Comparison of ENCODE assay signal across 15 mouse cellular contexts in the genomic region with DNA sequence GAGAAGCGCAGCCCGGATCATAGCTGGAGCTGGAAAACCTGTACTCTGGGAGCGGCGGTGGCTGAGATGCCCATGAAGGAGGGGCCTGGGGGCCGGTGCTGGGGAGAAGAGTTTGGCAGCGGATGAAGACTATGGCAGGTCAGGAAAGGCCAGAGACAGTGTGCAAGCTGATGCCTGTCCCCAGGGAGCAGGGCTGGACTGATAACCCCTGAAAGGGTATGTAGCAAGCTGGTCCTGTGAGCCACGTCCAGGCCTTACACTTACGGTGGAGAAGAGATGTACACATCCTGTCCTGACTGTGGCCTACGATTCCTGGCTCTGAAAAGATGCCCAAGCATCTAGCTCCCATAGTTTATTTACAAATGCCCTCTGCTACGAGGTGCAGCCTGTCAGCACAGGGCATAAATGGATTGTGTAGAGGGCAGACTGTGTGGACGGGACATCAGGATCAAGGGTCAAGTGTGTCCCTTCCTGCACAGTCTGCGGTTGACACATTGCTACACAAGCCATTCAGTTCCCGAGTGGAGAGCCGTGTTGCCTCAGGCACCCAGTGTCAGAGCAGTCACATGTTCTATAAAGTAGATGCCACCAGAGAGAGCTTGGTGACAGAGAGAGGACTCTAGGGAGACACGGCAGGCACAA. TPM values are rescaled to one million over a fixed set of nuclear protein-coding genes. Genes with fewer than 3 reads are reported as not detected.
DNase-seq lines count a peak whose midpoint lies in the region; ATAC-seq and TF ChIP-seq lines count a peak whose summit lies in the region.
"Had no signal": no experiment of that assay in that cellular context is flagged by ENCODE, and none has a peak within 500 bp of the region (broad histone marks: within the 10 kb centered on the region; RNA-seq: fewer than 3 reads in every experiment).

No protein-coding gene starts in this region.

- H3K4me1 ChIP-seq in heart, embryonic 10.5 days = peaks cover 60% of the 10 kb centered on the region
- H3K4me1 ChIP-seq in liver, adult 2 months (ENCODE audit: control insufficient read depth, insufficient read depth, low read length) = peaks cover 16% of the 10 kb centered on the region
- H3K4me1 ChIP-seq in liver, embryonic 11.5 days (replicated peaks; ENCODE audit: control insufficient read depth, insufficient read depth, low read length) = no peaks in the 10 kb centered on the region; the same call in none of the 2 replicates
- peaks cover 10% of the 10 kb centered on the region; the same call in 1 of the 2 replicates for H3K4me1 ChIP-seq in embryonic facial prominence, embryonic 12.5 days
- H3K4me1 ChIP-seq in liver, embryonic 13.5 days (replicated peaks) = 0 out of 2 replicates have a peak, but pooled peaks cover 5% of the 10 kb centered on the region

- intact Hi-C loops in heart, postnatal 14 days (cut with DNase I) = no loop called here

- H3K36me3 ChIP-seq in heart, embryonic 10.5 days = peaks cover 39% of the 10 kb centered on the region
- no peaks in the 10 kb centered on the region for H3K36me3 ChIP-seq in liver, adult 2 months (ENCODE audit: control insufficient read depth, insufficient read depth, low read length)
- H3K36me3 ChIP-seq in liver, embryonic 11.5 days (ENCODE audit: control insufficient read depth, insufficient read depth, low read length) = peaks cover 6% of the 10 kb centered on the region; the same call in 1 of the 2 replicates
- H3K36me3 ChIP-seq in embryonic facial prominence, embryonic 12.5 days = peaks cover 52% of the 10 kb centered on the region
- no peaks in the 10 kb centered on the region for H3K36me3 ChIP-seq in liver, embryonic 13.5 days

- no peak overlapping the region for H3K4me2 ChIP-seq in liver, embryonic 11.5 days
- no peak overlapping the region for H3K4me2 ChIP-seq in embryonic facial prominence, embryonic 12.5 days (replicated peaks)
- H3K4me2 ChIP-seq in liver, embryonic 13.5 days = no peak overlapping the region
- H3K4me2 ChIP-seq: neural tube, embryonic 12.5 days had no signal

- no peak for TF ChIP-seq CTCF in liver, adult 2 months (IDR thresholded peaks at IDR 0.05; ENCODE audit: low read depth, low read length)

- H3K27me3 ChIP-seq in heart, embryonic 10.5 days (ENCODE audit: insufficient read depth, poor library complexity, severe bottlenecking) = no peaks in the 10 kb centered on the region
- no peaks in the 10 kb centered on the region for H3K27me3 ChIP-seq in liver, adult 2 months (ENCODE audit: control insufficient read depth, insufficient read depth, low read length)
- H3K27me3 ChIP-seq in liver, embryonic 11.5 days (replicated peaks; ENCODE audit: control insufficient read depth, insufficient read depth, low read length) = no peaks in the 10 kb centered on the region
- no peaks in the 10 kb centered on the region for H3K27me3 ChIP-seq in embryonic facial prominence, embryonic 12.5 days
- no peaks in the 10 kb centered on the region for H3K27me3 ChIP-seq in liver, embryonic 13.5 days
- H3K27me3 ChIP-seq: neural tube, embryonic 12.5 days had no signal

- no peaks in the 10 kb centered on the region for H3K79me2 ChIP-seq in liver, adult 2 months (ENCODE audit: control insufficient read depth, insufficient read depth, low read length)

- no peaks in the 10 kb centered on the region for H3K9me3 ChIP-seq in heart, embryonic 10.5 days
- H3K9me3 ChIP-seq in liver, embryonic 11.5 days (ENCODE audit: control insufficient read depth, low read length) = no peaks in the 10 kb centered on the region
- H3K9me3 ChIP-seq in embryonic facial prominence, embryonic 12.5 days = no peaks in the 10 kb centered on the region
- no peaks in the 10 kb centered on the region for H3K9me3 ChIP-seq in liver, embryonic 13.5 days (replicated peaks)
- H3K9me3 ChIP-seq: neural tube, embryonic 12.5 days had no signal

- DNase-seq in heart, embryonic 10.5 days (ENCODE audit: low spot score) = no peak
- DNase-seq in heart, postnatal 14 days = no peak
- peak; percentile 92 for DNase-seq in liver, adult 2 months (ENCODE audit: extremely low read depth, low read depth, low spot score)
- DNase-seq in liver, embryonic 11.5 days (ENCODE audit: low spot score) = no peak
- no peak for DNase-seq in liver, embryonic 13.5 days
- DNase-seq in kidney, postnatal 10 days = no peak
- no peak for DNase-seq in cerebellum, postnatal 14 days
- DNase-seq: cerebellum, adult 2 months; gastrocnemius, postnatal 25 days; kidney, adult 18-20 months; left cerebral cortex, postnatal 4 days; right cerebral cortex, postnatal 14 days had no signal

- no peak for TF ChIP-seq POLR2A in liver, adult 2 months (IDR thresholded peaks at IDR 0.05; ENCODE audit: extremely low read depth, insufficient read depth, low read length)

- H3K27ac ChIP-seq in heart, embryonic 10.5 days = peak overlapping the region; percentile 49; the same call in 1 of the 2 replicates
- H3K27ac ChIP-seq in liver, adult 2 months (replicated peaks; ENCODE audit: insufficient read depth, low read depth, low read length) = peak overlapping the region; percentile 18; the same call in 1 of the 2 replicates
- H3K27ac ChIP-seq in liver, embryonic 11.5 days (ENCODE audit: low read depth, low read length) = no peak overlapping the region
- peak overlapping the region; percentile 43; the same call in 1 of the 2 replicates for H3K27ac ChIP-seq in embryonic facial prominence, embryonic 12.5 days
- no peak overlapping the region for H3K27ac ChIP-seq in liver, embryonic 13.5 days
- H3K27ac ChIP-seq: neural tube, embryonic 12.5 days had no signal

- no peak overlapping the region for H3K4me3 ChIP-seq in heart, embryonic 10.5 days
- H3K4me3 ChIP-seq in liver, adult 2 months (ENCODE audit: insufficient read depth, low read depth, low read length) = no peak overlapping the region
- no peak overlapping the region for H3K4me3 ChIP-seq in liver, embryonic 11.5 days (ENCODE audit: low read depth, low read length)
- H3K4me3 ChIP-seq in embryonic facial prominence, embryonic 12.5 days = no peak overlapping the region
- H3K4me3 ChIP-seq in liver, embryonic 13.5 days (replicated peaks) = no peak overlapping the region
- H3K4me3 ChIP-seq: neural tube, embryonic 12.5 days had no signal

- ATAC-seq in liver, embryonic 11.5 days (replicated peaks; ENCODE audit: low FRiP score) = no peak
- ATAC-seq in embryonic facial prominence, embryonic 12.5 days (ENCODE audit: insufficient number of reproducible peaks, insufficient read depth, low FRiP score, low TSS enrichment) = no peak
- ATAC-seq in liver, embryonic 13.5 days (ENCODE audit: low read depth) = 0 out of 2 replicates have a peak, but pooled peaks have one; percentile 29

- no peak overlapping the region for H3K9ac ChIP-seq in liver, adult 2 months (ENCODE audit: low read depth, low read length)
- H3K9ac ChIP-seq in liver, embryonic 11.5 days (ENCODE audit: low read depth, low read length) = no peak overlapping the region
- no peak overlapping the region for H3K9ac ChIP-seq in embryonic facial prominence, embryonic 12.5 days
- no peak overlapping the region for H3K9ac ChIP-seq in liver, embryonic 13.5 days
- H3K9ac ChIP-seq: neural tube, embryonic 12.5 days had no signal

- WGBS in heart, embryonic 10.5 days = 45% methylated on average over 15 of the region's 15 CpGs
- WGBS in liver, adult 2 months = 37% methylated on average over 15 of the region's 15 CpGs
- WGBS in liver, embryonic 11.5 days = 72% methylated on average over 15 of the region's 15 CpGs
- 66% methylated on average over 15 of the region's 15 CpGs for whole genome bisulfite sequencing in embryonic facial prominence, embryonic 12.5 days
- WGBS in liver, embryonic 13.5 days (ENCODE audit: insufficient replicate concordance) = 70% methylated on average over 15 of the region's 15 CpGs

RNA-seq across cellular contexts. Expression of a gene that starts 57.0 kb away (rescaled TPM):
- polyA plus RNA-seq in heart, embryonic 10.5 days (2016; fragmentation: Nextera tagmentation; extraction: Ambion mirVana) = 94.7 and 103 TPM in 2 replicates
- 10 to 100 TPM; 59.3 to 60.7 TPM for total RNA-seq in heart, postnatal 14 days (2021)
- 7.8 and 9.9 TPM in 2 replicates for total RNA-seq in liver, adult 2 months (2014; rRNA removed)
- 16.1 and 21.9 TPM in 2 replicates for polyA plus RNA-seq in liver, adult 2 months (2012; rRNA removed)
- polyA plus RNA-seq in liver, embryonic 11.5 days (2014; fragmentation: Nextera tagmentation; extraction: Ambion mirVana) = 30.3 and 32.4 TPM in 2 replicates
- polyA plus RNA-seq in embryonic facial prominence, embryonic 12.5 days (2016; fragmentation: Nextera tagmentation; extraction: Ambion mirVana) = 229 and 238 TPM in 2 replicates
- 2.7 and 2.9 TPM in 2 replicates for polyA plus RNA-seq in liver, embryonic 13.5 days (2015; fragmentation: Nextera tagmentation; extraction: Ambion mirVana)
- total RNA-seq: MEL had no signal

Comparison
In these comparisons a context has a peak if more than half of its experiments do, and no peak if none do; other contexts are left out.
1. H3K27ac ChIP-seq: peak in heart, embryonic 10.5 days (single experiment), liver, adult 2 months (single experiment) and embryonic facial prominence, embryonic 12.5 days (single experiment); none in liver, embryonic 11.5 days (single experiment) and liver, embryonic 13.5 days (single experiment).